Mouse (Mus musculus): ENCODE measurements around the gene Vmn1r138. TPM values are rescaled to one million over a fixed set of nuclear protein-coding genes. Genes with fewer than 3 reads are reported as not detected.
"Not testable (repeated sequence)": the region's sequence is repeated elsewhere in the genome, so short reads cannot be mapped to it uniquely, and the experiment has no call there.

Vmn1r138 gene
- not detected in 2 replicates for polyA plus RNA-seq (2012; rRNA removed)

DNA sequence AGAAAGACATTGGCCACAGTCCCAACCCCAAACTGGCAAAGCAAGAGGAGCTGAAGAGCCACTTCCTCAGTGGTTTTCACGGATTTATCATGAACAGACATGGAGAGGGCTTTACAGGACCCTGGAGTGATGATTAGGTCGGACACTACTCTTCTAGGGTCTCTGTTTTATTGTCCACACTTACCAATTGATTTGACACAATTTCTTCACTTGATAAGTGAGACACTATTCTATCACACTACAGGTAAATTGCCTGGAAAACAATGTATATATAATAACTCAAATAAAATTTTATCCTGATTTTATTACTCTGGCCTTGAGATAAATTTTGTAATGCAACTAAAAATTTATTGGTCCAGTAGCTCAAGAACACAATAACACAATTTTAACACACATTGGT is at the start of gene Vmn1r138:
Vmn1r138 (minus strand) TSS at position 101 of the 400 bp plus-strand sequence.
- DNase-seq (ENCODE audit: low read depth), result not testable (repeated sequence)

DNA sequence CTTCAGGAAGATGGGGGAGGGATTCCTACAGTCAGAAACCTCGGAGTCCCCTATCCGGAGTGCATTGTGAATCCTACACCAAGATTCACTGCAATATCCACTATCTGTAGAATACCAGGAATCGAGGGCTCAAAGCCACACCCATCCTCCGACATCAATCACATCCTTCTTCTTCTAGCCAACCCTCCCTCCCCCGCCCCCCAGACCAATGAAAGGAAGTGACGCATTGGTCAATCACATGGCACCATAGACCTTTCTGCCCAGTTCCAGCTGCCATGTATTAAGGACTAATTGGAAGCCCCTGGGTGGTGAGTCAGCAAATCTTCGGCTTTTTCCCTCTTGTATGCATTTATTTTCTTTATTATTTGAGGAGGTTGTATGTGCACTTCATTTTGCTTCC is 40.1 kb upstream of the Vmn1r138 start, which contains the start of gene Vmn1r139:
Vmn1r139 (plus strand) TSS at position 301 of the 400 bp plus-strand sequence.
- DNase-seq (ENCODE audit: low read depth), result not testable (repeated sequence)

DNA sequence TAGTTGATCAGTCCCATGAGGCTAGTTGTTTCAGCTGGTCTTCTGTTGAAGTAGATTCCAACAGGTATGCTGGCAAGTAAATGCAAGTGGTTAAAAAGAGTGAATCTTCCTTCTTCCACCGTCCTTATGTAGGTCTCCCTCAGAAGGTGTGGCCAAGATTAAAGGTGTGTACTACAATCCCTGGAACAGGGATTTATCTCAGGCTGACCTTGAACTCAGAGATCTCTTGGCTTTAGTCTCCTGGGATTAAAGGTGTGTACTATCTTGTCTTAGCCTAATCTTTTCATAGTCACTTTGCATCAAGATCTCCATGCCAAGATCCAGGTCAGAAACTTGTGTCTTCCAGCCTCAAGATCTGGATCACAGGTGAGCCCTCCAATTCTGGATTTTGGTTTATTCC is 27.5 kb upstream of the Vmn1r138 start, which contains the start of gene Gm6176:
Gm6176 (minus strand) TSS at position 101 of the 400 bp plus-strand sequence.
- DNase-seq (ENCODE audit: low read depth), result not testable (repeated sequence)

- not testable (repeated sequence) for DNase-seq (ENCODE audit: low read depth)
Observed at GRCm38 (mm10) chr7:21994287-21994686, 34.4 kb downstream of the Vmn1r138 start, which contains the start of gene Vmn1r137. Vmn1r137 (plus strand) TSS chr7:21994587.

Other genes starting within 250 kb of the Vmn1r138 start
- gene Gm4177, start 232.2 kb downstream of the Vmn1r138 start, polyA plus RNA-seq (2012; rRNA removed), result not detected in 2 replicates
- not detected in 2 replicates for gene Vmn1r135, start 196.5 kb downstream of the Vmn1r138 start, polyA plus RNA-seq (2012; rRNA removed)
- not detected in 2 replicates for gene Gm5725, start 184.6 kb downstream of the Vmn1r138 start, polyA plus RNA-seq (2012; rRNA removed)
- gene Gm5891, start 107.6 kb downstream of the Vmn1r138 start, polyA plus RNA-seq (2012; rRNA removed), result not detected in 2 replicates
- not detected in 2 replicates for gene Vmn1r137, start 34.3 kb downstream of the Vmn1r138 start, polyA plus RNA-seq (2012; rRNA removed)
- gene Gm6176, start 27.4 kb upstream of the Vmn1r138 start, polyA plus RNA-seq (2012; rRNA removed), result not detected in 2 replicates
- not detected in 2 replicates for gene Vmn1r139, start 40.2 kb upstream of the Vmn1r138 start, polyA plus RNA-seq (2012; rRNA removed)
- gene Gm16451, start 89.3 kb upstream of the Vmn1r138 start, polyA plus RNA-seq (2012; rRNA removed), result not detected in 2 replicates
- gene Gm10666, start 105.8 kb upstream of the Vmn1r138 start, polyA plus RNA-seq (2012; rRNA removed), result not detected in 2 replicates
- not detected in 2 replicates for gene Vmn1r142, start 135.1 kb upstream of the Vmn1r138 start, polyA plus RNA-seq (2012; rRNA removed)
- gene Vmn1r143, start 160.5 kb upstream of the Vmn1r138 start, polyA plus RNA-seq (2012; rRNA removed), result not detected in 2 replicates
- gene Gm8653, start 172.4 kb upstream of the Vmn1r138 start, polyA plus RNA-seq (2012; rRNA removed), result not detected in 2 replicates
- gene Gm8453, start 200.6 kb upstream of the Vmn1r138 start, polyA plus RNA-seq (2012; rRNA removed), result not detected in 2 replicates